Mouse (Mus musculus): Measurements from ENCODE around the gene Eif4e2. TPM values are rescaled to one million over a fixed set of nuclear protein-coding genes. Genes with fewer than 3 reads are reported as not detected.

The Eif4e2 gene
- polyA plus RNA-seq, 1 experiment from 2014 or later = 152 TPM

GRCm38 (mm10) chr1:87271596-87271995 is 57.9 kb downstream of the Eif4e2 start:
- H3K9ac ChIP-seq (ENCODE audit: low read depth, low read length) = no peak overlapping the region
- no peaks in the 10 kb centered on the region for H3K9me3 ChIP-seq (ENCODE audit: control insufficient read depth, low read length)
- no peaks in the 10 kb centered on the region for H3K36me3 ChIP-seq (ENCODE audit: control insufficient read depth, insufficient read depth, low read length)
- DNase-seq (ENCODE audit: low spot score) (no peak), ATAC-seq (replicated peaks; ENCODE audit: low FRiP score) (no peak)
- H3K4me2 ChIP-seq = no peak overlapping the region
- H3K4me3 ChIP-seq (ENCODE audit: low read depth, low read length) = no peak overlapping the region
- WGBS = 64% methylated on average over 1 of the region's 1 CpGs
- H3K4me1 ChIP-seq (replicated peaks; ENCODE audit: control insufficient read depth, insufficient read depth, low read length) = no peaks in the 10 kb centered on the region
- peaks cover 34% of the 10 kb centered on the region for H3K27me3 ChIP-seq (replicated peaks; ENCODE audit: control insufficient read depth, insufficient read depth, low read length)
- no peak overlapping the region for H3K27ac ChIP-seq (ENCODE audit: low read depth, low read length)

GRCm38 (mm10) chr1:87272462-87272861 is 58.7 kb downstream of the Eif4e2 start:
- no peaks in the 10 kb centered on the region for H3K9me3 ChIP-seq (ENCODE audit: control insufficient read depth, low read length)
- WGBS = 52% methylated on average over 3 of the region's 3 CpGs
- no peaks in the 10 kb centered on the region for H3K36me3 ChIP-seq (ENCODE audit: control insufficient read depth, insufficient read depth, low read length)
- peaks cover 27% of the 10 kb centered on the region for H3K27me3 ChIP-seq (replicated peaks; ENCODE audit: control insufficient read depth, insufficient read depth, low read length)
- no peak overlapping the region for H3K4me2 ChIP-seq
- no peak overlapping the region for H3K9ac ChIP-seq (ENCODE audit: low read depth, low read length)
- ATAC-seq (replicated peaks; ENCODE audit: low FRiP score) (no peak), DNase-seq (ENCODE audit: low spot score) (no peak)
- H3K27ac ChIP-seq (ENCODE audit: low read depth, low read length) = no peak overlapping the region
- H3K4me1 ChIP-seq (replicated peaks; ENCODE audit: control insufficient read depth, insufficient read depth, low read length) = no peaks in the 10 kb centered on the region
- H3K4me3 ChIP-seq (ENCODE audit: low read depth, low read length) = no peak overlapping the region

GRCm38 (mm10) chr1:87273514-87273942 is 59.8 kb downstream of the Eif4e2 start:
- DNase-seq (ENCODE audit: low spot score) = no peak
- no peak for ATAC-seq (replicated peaks; ENCODE audit: low FRiP score)
- WGBS = 74% methylated on average over 3 of the region's 3 CpGs
- H3K4me2 ChIP-seq = no peak overlapping the region
- H3K27ac ChIP-seq (ENCODE audit: low read depth, low read length) = no peak overlapping the region
- H3K36me3 ChIP-seq (ENCODE audit: control insufficient read depth, insufficient read depth, low read length) = no peaks in the 10 kb centered on the region
- no peak overlapping the region for H3K9ac ChIP-seq (ENCODE audit: low read depth, low read length)
- H3K9me3 ChIP-seq (ENCODE audit: control insufficient read depth, low read length) = no peaks in the 10 kb centered on the region
- no peaks in the 10 kb centered on the region for H3K4me1 ChIP-seq (replicated peaks; ENCODE audit: control insufficient read depth, insufficient read depth, low read length)
- peaks cover 18% of the 10 kb centered on the region for H3K27me3 ChIP-seq (replicated peaks; ENCODE audit: control insufficient read depth, insufficient read depth, low read length)
- no peak overlapping the region for H3K4me3 ChIP-seq (ENCODE audit: low read depth, low read length)

DNA sequence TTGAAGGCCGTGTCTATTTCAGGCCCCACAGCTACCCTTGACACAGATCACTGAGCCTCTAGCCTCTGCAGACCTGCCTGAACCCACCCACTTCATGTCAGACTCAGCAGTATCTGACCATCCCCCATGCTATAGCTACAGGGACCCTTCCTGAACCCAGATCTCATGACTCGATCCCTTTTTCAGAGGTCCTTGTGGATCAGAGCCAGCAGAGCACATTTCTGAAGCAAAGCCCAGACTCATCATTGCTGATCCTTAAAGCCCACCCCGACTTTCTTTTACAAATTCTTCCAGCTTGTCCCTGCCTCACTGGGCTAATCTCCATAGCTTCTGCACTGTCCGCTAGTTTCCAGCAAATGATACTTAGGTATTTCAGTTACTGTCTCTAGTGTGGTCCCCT is 60.4 kb downstream of the Eif4e2 start:
- no peak for ATAC-seq (replicated peaks; ENCODE audit: low FRiP score)
- H3K4me2 ChIP-seq = no peak overlapping the region
- WGBS = 73% methylated on average over 4 of the region's 4 CpGs

DNA sequence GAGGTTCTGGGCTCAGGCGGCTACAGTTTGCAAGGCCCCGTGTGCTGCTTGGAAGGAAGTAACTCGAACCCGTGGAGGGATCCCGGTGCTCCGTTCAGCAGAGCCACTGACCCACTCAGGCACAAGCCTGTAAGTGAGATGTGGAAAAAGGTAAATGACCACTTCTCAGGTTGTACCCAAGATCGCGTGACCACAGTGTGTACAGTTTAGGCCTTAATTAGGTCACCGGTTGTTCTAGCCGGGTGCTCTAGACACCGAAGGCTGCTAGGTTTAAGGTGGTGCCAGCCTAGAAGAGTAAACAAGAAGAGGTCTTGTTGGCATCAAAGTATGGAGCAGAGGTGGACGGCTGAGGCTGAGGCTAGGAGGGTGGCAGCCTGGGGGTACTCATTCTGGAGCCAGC is 61.4 kb downstream of the Eif4e2 start:
- H3K9me3 ChIP-seq (ENCODE audit: control insufficient read depth, low read length) = no peaks in the 10 kb centered on the region
- no peak overlapping the region for H3K4me3 ChIP-seq (ENCODE audit: low read depth, low read length)
- no peak for DNase-seq (ENCODE audit: low spot score)
- H3K9ac ChIP-seq (ENCODE audit: low read depth, low read length) = no peak overlapping the region
- no peak overlapping the region for H3K4me2 ChIP-seq
- peaks cover 10% of the 10 kb centered on the region for H3K27me3 ChIP-seq (replicated peaks; ENCODE audit: control insufficient read depth, insufficient read depth, low read length)
- no peak overlapping the region for H3K27ac ChIP-seq (ENCODE audit: low read depth, low read length)
- H3K36me3 ChIP-seq (ENCODE audit: control insufficient read depth, insufficient read depth, low read length) = no peaks in the 10 kb centered on the region
- ATAC-seq (replicated peaks; ENCODE audit: low FRiP score) = no peak
- 82% methylated on average over 12 of the region's 12 CpGs for WGBS
- no peaks in the 10 kb centered on the region for H3K4me1 ChIP-seq (replicated peaks; ENCODE audit: control insufficient read depth, insufficient read depth, low read length)

More for the DNA sequence above, 60.4 kb downstream of the Eif4e2 start:
- Histone ChIP-seq H3K4me1 (replicated peaks; ENCODE audit: control insufficient read depth, insufficient read depth, low read length) (no peaks in the 10 kb centered on the region), H3K9ac (ENCODE audit: low read depth, low read length) (no peak overlapping the region), H3K4me3 (ENCODE audit: low read depth, low read length) (no peak overlapping the region), H3K27ac (ENCODE audit: low read depth, low read length) (no peak overlapping the region), H3K27me3 (replicated peaks; ENCODE audit: control insufficient read depth, insufficient read depth, low read length) (peaks cover 14% of the 10 kb centered on the region), H3K9me3 (ENCODE audit: control insufficient read depth, low read length) (no peaks in the 10 kb centered on the region), H3K36me3 (ENCODE audit: control insufficient read depth, insufficient read depth, low read length) (no peaks in the 10 kb centered on the region)
- DNase-seq (ENCODE audit: low spot score) = no peak

DNA sequence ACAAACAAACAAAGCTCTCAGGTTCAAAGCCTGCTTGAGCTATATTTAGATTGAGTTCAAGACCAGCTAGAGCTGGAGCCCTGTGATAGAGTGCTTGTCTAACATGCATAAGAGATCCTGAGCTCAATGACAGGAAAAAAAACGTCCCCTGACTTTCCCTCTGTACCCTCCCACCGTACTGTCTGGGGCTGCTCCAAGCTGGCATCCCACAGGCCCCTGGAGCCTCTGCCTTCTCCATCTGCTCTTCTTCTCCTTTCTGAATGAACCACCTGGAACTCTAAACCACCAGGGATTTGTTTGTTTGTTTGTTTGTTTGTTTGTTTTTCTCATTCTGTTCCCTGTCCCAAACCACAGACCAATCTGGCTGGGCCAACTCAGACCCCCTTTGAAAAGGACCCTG is 62.3 kb downstream of the Eif4e2 start:
- Histone ChIP-seq H3K27me3 (replicated peaks; ENCODE audit: control insufficient read depth, insufficient read depth, low read length) (peaks cover 5% of the 10 kb centered on the region), H3K4me3 (ENCODE audit: low read depth, low read length) (no peak overlapping the region), H3K9ac (ENCODE audit: low read depth, low read length) (no peak overlapping the region), H3K27ac (ENCODE audit: low read depth, low read length) (no peak overlapping the region), H3K4me2 (no peak overlapping the region), H3K4me1 (replicated peaks; ENCODE audit: control insufficient read depth, insufficient read depth, low read length) (no peaks in the 10 kb centered on the region), H3K9me3 (ENCODE audit: control insufficient read depth, low read length) (no peaks in the 10 kb centered on the region), H3K36me3 (ENCODE audit: control insufficient read depth, insufficient read depth, low read length) (no peaks in the 10 kb centered on the region)
- ATAC-seq (replicated peaks; ENCODE audit: low FRiP score) (no peak), DNase-seq (ENCODE audit: low spot score) (no peak)
- WGBS = 52% methylated on average over 2 of the region's 2 CpGs

DNA sequence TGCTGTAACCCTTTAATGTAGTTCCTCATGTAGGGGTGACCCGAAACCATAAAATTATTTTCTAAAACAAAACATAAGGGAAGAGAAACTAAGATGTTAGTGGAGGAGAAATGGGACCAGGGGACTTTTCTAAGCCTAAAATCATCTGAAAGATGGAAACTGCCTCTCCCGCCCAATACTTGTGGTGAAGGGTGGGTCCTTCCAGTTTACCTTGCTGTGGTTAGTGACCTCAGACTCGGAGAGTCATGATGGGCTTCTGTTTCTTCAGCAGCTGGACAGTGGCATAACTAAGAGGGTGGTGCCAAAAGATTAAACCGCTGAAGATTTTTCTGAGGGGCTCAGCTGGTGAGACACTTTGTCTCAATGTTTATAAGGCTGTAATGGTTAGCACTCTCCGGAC is 66.6 kb downstream of the Eif4e2 start:
- H3K27ac ChIP-seq (ENCODE audit: low read depth, low read length) = no peak overlapping the region
- ATAC-seq (replicated peaks; ENCODE audit: low FRiP score) (no peak), DNase-seq (ENCODE audit: low spot score) (no peak)
- H3K27me3 ChIP-seq (replicated peaks; ENCODE audit: control insufficient read depth, insufficient read depth, low read length) = no peaks in the 10 kb centered on the region; the same call in 1 of the 2 replicates
- H3K36me3 ChIP-seq (ENCODE audit: control insufficient read depth, insufficient read depth, low read length) = no peaks in the 10 kb centered on the region
- no peak overlapping the region for H3K9ac ChIP-seq (ENCODE audit: low read depth, low read length)
- H3K9me3 ChIP-seq (ENCODE audit: control insufficient read depth, low read length) = no peaks in the 10 kb centered on the region
- no peak overlapping the region for H3K4me3 ChIP-seq (ENCODE audit: low read depth, low read length)
- no peak overlapping the region for H3K4me2 ChIP-seq
- 71% methylated on average over 5 of the region's 5 CpGs for WGBS
- H3K4me1 ChIP-seq (replicated peaks; ENCODE audit: control insufficient read depth, insufficient read depth, low read length) = no peaks in the 10 kb centered on the region

DNA sequence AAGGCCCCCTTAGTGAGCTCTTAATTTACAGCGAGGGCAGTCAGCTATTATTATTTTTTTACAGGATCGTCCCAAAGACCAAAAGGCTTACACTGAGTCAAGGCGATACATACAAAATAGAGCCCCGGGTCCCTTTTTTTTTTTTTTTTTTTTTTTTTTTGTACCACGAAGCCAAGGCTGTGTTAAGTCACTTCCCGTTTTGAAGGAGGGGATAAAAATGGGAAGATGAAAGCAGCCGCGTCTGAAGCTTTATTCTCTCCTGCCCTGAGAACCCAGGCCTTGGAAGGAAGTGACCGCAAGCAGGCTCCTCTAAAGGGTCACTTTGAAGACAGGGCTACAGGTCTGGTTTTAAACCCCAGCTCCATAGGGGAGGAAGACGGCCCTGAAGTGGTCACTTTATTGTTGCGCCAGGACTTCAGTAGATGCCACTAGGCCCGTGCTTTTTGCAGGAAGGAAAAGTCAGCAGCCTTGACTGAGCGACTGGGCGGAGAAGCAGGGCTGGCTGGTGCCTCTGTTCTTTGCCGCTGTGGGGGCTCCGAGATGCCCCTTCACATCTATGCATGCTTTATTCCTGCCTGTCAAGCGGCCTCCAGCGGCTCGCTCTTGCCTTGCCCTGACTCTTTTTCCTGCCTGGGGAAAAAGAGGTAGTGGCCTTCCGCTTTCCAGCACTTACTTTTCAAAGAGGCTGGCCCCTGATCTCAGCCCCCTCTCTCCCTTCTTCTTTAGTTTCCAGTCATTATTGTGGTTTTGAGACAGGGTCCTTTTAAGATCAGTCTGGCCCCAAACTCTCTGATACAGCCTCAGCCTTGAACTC is 68.1 kb downstream of the Eif4e2 start:
- no peaks in the 10 kb centered on the region for H3K4me1 ChIP-seq (replicated peaks; ENCODE audit: control insufficient read depth, insufficient read depth, low read length)
- H3K27ac ChIP-seq (ENCODE audit: low read depth, low read length) = no peak overlapping the region
- no peak overlapping the region for H3K9ac ChIP-seq (ENCODE audit: low read depth, low read length)
- WGBS = 22% methylated on average over 20 of the region's 20 CpGs
- no peaks in the 10 kb centered on the region; the same call in 1 of the 2 replicates for H3K27me3 ChIP-seq (replicated peaks; ENCODE audit: control insufficient read depth, insufficient read depth, low read length)
- H3K4me2 ChIP-seq = peak overlapping the region; percentile 30
- ATAC-seq (replicated peaks; ENCODE audit: low FRiP score) (no peak), DNase-seq (ENCODE audit: low spot score) (no peak)
- no peak overlapping the region for H3K4me3 ChIP-seq (ENCODE audit: low read depth, low read length)
- no peaks in the 10 kb centered on the region for H3K36me3 ChIP-seq (ENCODE audit: control insufficient read depth, insufficient read depth, low read length)
- H3K9me3 ChIP-seq (ENCODE audit: control insufficient read depth, low read length) = no peaks in the 10 kb centered on the region

DNA sequence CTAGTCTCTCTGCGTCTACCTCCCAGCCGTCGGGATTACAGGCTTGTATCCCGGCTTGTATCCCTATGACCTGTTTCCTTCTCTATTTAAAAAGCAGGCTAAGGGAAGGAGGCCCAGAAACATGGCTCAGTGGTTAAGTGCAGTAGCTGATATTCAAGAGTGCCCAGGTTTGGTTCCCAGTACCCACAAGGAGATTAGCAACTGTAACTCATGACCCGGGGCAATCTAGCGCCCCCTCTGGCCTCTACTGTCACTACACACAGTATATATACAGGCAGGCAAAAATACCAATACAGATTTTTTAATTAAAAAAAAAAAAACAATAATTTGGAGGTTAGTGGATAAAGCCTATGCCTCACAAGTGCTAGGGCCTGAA is 68.7 kb downstream of the Eif4e2 start:
- DNase-seq (ENCODE audit: low spot score) = no peak
- Histone ChIP-seq H3K36me3 (ENCODE audit: control insufficient read depth, insufficient read depth, low read length) (no peaks in the 10 kb centered on the region), H3K4me1 (replicated peaks; ENCODE audit: control insufficient read depth, insufficient read depth, low read length) (no peaks in the 10 kb centered on the region), H3K4me3 (ENCODE audit: low read depth, low read length) (no peak overlapping the region), H3K27ac (ENCODE audit: low read depth, low read length) (no peak overlapping the region), H3K9ac (ENCODE audit: low read depth, low read length) (no peak overlapping the region), H3K9me3 (ENCODE audit: control insufficient read depth, low read length) (no peaks in the 10 kb centered on the region), H3K4me2 (no peak overlapping the region), H3K27me3 (replicated peaks; ENCODE audit: control insufficient read depth, insufficient read depth, low read length) (no peaks in the 10 kb centered on the region; the same call in 1 of the 2 replicates)
- 59% methylated on average over 6 of the region's 6 CpGs for WGBS
- no peak for ATAC-seq (replicated peaks; ENCODE audit: low FRiP score)

Data from liver, embryonic 11.5 days (tissue).